Mouse (Mus musculus) heart, adult 11 months (tissue): Measurements from ENCODE around the gene Gm14406.
A peak's percentile ranks its signal among the peaks of the same experiment; 100 is the strongest.
"Not testable (repeated sequence)": the region's sequence is repeated elsewhere in the genome, so short reads cannot be mapped to it uniquely, and the experiment has no call there.

Experiments used
- DNase-seq: peaks from one replicate; pipeline ENCODE4 v3.0.0; 2022

Gene Gm14406

GRCm38 (mm10) chr2:177577998-177578397 is at the start of gene Gm14406:
Gene Gm14406 (minus strand): TSS chr2:177578210.
- peak; percentile 67 for DNase-seq

- peak; percentile 69 for DNase-seq
Measured at GRCm38 (mm10) chr2:177575141-177575540, 2.9 kb downstream of the Gm14406 start.

DNA sequence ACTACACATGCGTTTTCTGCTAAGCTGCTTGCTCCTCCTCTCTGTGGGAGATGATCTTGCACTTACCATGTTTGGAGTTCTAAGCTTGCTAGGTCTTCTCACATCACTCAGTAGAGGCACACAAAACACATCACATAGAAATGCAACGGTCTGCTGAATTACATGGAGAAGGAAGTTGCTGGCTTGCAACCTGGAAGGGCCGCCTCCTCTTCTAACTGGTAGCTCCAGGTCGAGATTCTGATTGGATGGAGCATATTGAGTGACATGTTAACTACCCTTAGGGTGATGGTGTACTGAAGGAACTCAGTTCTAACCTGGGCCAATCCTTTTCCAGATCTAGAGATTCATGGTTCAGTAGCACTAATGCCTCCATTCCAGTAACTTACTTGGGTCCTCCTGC is 18.6 kb downstream of the Gm14406 start:
- not testable (repeated sequence) for DNase-seq

GRCm38 (mm10) chr2:177555261-177555660 is 22.7 kb downstream of the Gm14406 start:
- DNase-seq: peak; percentile 93

DNA sequence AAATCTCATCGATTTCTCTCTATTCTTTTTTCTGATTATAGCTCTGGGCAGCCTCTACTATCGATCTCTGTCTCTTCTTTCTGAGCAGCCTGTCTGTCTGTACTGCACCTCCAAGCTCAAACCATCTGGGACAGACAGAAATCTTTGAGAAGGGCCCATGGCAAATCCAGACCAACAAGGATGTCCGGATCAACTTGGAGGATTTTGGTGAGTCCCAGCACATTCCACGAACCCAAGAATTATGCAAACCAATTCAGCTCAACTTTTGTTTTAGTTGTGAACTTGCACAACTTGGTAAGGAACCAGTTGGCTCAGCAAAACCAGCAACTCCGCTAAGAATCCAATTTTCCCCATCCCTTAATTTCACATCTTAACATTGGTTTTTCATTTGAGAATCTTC is 40.3 kb downstream of the Gm14406 start:
- DNase-seq: peak; percentile 74

GRCm38 (mm10) chr2:177537141-177537540 is 40.9 kb downstream of the Gm14406 start:
- DNase-seq: peak; percentile 92

DNA sequence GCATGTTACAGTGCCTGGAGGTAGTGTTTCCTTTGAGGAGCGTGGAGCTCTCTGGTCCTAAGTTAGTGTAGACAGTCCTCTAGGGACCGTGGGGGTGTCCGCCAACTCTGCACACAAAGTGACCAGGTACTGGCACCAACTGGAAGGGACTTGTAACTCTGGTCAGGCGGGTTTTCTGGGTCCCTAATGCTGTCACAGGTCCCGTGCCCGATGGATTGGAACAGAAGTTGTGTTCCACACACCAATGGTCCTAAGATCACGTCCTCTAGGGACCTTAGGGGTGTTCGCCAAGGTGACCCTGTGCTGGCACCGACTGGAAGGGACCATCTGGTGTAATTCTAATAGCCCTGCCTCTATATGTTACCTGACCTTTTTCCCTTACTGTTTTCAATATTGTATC is 42.1 kb downstream of the Gm14406 start:
- peak; percentile 95 for DNase-seq

DNA sequence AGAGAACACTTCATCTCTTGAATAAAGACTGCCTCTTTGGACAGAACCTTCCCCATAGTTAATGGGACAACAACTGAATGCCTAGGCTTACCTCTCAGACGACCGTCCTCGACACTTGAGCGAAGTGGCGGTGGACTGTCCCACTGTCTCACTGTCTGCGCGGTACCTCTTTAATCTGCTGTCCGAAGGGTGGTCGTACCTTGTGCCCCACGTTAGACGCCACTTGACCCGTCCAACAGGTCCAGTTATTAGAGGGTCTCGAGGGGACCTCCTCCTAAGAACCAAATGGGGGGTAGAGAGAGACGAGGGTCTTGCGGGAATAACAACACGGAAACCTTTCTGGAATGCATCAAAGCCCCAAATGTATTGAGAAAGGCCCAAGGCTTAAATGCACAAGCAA is 53.8 kb downstream of the Gm14406 start:
- DNase-seq: peak; percentile 92

GRCm38 (mm10) chr2:177523674-177524073 is 54.3 kb downstream of the Gm14406 start:
- peak; percentile 82 for DNase-seq

DNA sequence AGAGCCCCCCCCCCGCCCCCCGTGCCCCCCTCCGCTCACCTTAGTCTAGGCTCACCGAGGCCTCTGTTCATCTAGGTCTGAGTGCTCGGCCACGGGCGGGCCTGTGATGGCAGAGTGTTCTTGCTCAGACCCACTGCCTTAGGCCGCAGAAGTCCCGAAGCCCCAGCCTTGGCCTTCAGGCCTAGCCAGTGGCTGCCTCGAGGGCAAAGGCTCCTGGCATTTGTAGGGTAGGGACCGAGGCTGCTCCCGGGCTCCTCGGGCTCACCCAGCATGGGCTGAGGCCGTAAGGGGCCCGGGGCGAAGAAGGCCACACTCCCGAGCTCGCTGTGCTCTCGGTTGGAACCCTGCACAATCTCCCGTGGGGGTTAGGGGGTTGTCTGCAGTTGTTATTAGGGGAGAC is 54.9 kb downstream of the Gm14406 start:
- DNase-seq: peak; percentile 94

GRCm38 (mm10) chr2:177520035-177520434 is 58.0 kb downstream of the Gm14406 start:
- peak; percentile 78 for DNase-seq
